Mouse (Mus musculus): ENCODE data around the gene Hrh3. TPM values are rescaled to one million over a fixed set of nuclear protein-coding genes. Genes with fewer than 3 reads are reported as not detected.

The Hrh3 gene
- total RNA-seq, 2 experiments from 2014 or later: not detected

DNA sequence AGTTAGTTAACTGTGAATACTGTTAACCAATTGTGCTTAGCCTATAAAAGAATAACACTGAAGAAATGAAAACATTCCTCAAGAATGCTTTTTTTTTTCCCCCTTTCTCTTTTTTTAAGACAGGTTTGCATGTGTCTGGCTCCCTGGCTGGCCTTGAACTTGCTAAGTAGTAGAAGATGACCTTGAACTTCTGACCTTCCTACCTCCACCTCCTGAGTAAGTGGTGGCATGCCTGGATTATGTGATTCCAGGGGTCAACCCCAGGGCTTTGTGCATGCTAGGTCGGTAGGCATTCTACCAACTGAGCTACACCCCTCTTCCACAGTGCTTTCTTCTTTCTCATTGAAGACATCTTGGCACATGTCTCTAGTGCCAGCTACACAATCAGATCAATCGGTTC is 32.6 kb downstream of the Hrh3 start:
- no peak for DNase-seq (ENCODE audit: low spot score)
- intact Hi-C loops (cut with DNase I): no loop called here

DNA sequence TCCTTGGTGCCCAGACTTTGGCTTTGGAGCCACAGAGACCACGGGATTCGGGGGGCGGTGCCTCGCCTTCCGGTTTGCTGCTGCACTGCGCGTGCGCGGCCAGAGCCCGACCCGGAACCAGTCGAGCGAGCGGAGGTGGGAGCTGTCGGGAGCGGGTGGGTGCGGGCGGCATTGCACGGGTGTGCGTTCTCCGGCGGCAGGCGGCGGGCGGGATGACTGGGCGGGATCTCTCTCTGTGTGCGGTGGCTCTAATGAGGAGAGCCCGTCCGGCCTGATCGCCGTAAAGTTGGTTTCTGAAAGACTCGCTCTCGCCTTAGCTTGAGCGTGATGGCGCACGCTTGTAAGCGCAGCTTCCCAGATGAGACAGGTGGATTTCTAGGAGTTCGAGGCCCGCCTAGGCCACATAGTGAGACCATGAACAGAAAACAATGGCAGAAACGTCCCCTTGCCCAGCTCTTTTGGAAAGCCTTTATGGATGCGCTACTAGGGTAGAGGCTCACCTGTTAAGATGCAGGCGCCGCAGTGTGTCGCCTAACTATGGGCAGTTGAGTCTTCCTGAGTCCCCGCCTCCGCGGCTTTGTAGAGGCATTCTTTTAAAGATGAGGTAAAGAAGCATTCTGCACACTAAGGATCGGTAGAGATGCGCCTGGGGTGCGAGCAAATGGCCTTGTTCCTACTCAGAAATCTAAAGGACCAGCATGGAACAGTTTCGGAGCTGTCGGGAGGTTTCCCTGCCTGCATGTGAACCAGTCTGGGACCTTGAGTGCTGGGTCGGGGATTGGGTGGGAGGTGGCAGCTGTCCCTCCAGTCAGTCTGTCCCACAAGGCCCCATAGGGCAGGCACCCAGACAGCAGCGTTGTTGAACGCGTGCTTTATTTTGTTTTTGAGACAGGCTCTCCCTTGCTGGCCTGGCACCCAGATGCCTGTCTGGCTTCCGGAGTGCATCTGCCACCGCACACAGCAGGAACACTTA is 33.5 kb downstream of the Hrh3 start, which contains the start of gene Mtg2:
Gene Mtg2 (plus strand): TSS at position 108 of the 973 bp plus-strand sequence.
- intact Hi-C loops (cut with DNase I): no loop called here

DNA sequence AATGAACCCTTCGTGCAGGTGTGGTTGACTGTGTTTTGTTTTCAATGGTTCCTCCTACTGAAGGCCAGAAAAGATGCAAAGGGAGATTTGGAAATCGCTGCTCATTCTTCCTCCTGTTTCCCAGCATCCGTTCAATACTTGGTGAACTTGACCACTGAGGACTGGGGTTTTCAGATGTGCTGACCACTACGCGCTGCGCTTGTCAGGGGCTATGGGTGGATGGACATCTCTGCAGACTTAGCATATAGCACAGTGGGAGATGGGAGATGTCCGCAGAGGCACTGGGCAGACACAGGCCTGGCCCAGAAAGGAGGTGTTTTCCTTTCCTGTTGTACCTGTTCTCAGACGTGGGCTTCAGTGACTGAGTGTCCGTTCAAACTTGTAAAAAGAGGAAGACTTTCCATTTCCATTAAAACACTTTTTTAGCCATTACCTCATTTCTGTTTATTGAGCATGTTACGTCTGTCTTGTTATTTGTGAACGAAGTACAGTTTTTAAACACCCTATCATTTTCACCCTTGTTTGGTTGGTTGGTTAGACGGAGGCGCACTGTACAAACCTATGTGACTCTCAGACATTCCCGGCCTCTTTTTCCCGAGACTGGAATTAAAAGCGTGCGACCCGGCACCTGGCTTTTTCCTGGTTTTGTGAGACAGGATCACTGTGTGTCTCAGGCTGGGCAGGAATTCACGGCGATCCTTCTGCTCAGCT is 34.4 kb downstream of the Hrh3 start:
- intact Hi-C loops (cut with DNase I): no loop called here
- DNase-seq (ENCODE audit: low spot score): no peak

More for the DNA sequence above, 33.5 kb downstream of the Hrh3 start, which contains the start of gene Mtg2:
- peak; percentile 89 for DNase-seq (ENCODE audit: low spot score)

DNA sequence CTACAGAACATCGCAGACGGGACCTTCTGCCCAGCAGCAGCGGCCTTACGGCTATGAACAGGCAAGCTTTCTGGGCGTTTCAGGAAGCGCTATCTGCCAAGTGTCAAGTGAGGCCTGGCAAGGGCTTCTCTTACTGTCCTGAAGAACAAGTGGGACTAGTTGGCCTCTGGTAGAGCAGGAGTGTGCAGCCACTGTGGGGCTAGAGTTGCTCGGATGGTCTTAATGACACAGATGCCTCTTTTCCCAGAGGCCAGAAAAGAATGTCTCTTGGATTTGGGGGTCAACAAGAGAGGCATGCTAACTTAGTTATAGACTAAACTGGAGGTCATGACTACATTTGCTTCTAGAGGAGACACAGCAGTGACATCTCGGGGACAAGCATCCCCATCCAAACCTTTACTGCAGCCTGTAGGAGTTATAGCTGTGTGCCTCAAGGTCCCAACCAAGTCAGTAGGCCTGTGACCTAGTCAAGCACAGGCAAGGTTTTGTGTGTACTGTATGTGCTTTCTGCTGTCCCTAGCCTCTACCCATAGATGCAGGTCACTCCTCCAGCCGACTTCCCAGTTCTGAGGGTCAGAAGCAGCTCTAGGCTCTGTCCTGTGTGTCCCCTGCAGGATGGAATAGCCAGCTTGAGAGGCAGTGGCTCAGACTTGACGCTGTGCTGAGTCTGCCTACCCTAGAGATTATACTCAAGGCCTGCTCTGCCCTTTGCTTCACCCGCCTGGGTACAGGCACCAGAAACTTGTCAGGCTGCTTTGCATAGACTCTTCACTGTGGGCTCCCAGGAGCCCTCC is 40.8 kb downstream of the Hrh3 start:
- intact Hi-C loops (cut with DNase I): no loop called here
- no peak for DNase-seq (ENCODE audit: low spot score)

DNA sequence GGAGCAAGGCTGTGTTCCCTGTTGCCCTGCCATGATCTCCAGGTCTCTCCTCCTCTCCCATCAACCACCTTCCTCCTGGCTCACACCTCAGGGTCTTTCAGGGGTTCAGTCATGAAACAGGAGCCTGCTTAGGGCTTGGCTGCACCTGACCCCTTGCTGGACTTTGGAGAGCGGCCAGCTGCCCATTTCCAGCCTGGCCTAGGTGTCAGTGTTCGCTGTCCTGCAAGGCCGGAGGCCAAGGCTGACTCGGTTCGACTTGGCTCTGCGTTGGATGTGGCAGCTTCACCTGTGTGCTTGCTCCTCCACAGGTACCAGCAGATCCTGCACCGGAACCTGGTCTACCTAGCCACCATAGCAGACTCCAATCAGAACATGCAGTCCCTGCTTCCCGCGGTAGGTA is 51.3 kb downstream of the Hrh3 start:
- no peak for DNase-seq (ENCODE audit: low spot score)
- intact Hi-C loops (cut with DNase I): no loop called here

DNA sequence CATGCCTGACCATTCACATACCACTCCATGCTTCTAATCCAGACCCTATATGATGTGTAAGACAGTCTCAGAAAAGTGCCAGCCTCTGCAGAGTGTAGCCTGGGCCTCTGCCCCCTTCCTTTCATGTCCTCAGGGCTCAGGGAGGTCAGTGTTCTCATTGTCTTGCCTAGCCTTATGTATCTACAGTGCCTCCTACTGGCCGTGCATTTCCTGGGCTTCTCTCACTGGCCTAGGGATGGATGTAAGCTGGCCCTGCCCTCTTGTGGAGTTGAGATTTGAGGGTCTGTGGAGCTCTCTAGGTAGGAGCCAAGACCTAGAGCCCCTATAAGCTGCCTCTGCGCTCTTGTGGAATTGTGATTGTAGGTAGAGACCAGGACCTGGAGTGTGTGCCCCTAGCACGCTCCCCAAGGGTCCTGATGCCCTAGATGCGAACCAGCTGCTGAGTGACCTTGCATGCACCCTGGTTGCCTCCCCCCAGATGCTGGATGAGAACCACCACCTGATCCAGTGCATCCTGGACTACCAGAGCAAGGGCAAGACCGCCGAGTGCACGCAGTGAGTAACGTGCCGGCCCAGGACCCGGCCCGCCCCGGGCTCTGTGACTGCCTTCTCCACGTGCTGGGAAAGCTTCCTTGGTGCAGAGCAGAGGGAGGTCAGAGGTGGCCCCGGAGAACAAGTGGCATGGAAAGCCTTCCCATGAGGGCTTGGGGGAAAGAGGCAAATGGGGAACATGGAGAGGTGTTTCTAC is 52.1 kb downstream of the Hrh3 start:
- intact Hi-C loops (cut with DNase I): loop anchor here (1.0 kb wide), 1 partner anchor 136 kb away; no protein-coding TSS in a partner anchor
- DNase-seq (ENCODE audit: low spot score): no peak

DNA sequence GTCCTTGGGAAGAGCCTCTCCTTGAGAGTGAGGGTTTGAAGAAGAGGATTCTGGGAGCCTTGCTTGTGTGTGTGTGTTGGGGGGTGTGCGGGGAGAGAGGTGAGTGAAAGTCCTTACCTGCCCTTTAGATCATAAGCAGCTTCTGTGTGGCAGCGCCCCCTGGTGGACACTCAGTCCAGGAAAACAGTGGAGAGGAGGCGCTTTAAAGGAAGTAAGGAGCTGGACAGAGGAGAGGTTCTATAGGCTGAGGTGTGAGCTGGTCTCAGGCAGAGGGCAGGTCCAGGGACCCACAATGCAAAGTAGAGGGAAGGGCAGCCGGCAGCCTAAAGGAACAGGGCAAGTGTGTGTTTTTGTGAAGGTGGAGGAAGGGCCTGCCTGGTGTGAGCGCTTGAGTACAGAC is 53.3 kb downstream of the Hrh3 start:
- no peak for DNase-seq (ENCODE audit: low spot score)
- intact Hi-C loops (cut with DNase I): loop anchor here (1.0 kb wide), 1 partner anchor 135 kb away; no protein-coding TSS in a partner anchor

Other genes starting within 250 kb of the Hrh3 start
- 10 to 100 TPM; 18.7 to 19.5 TPM for gene Taf4, start 127.8 kb downstream of the Hrh3 start, total RNA-seq (2021)
- gene Lsm14b, start 79.5 kb downstream of the Hrh3 start, total RNA-seq (2021): 10 to 100 TPM; 59.2 to 63.1 TPM
- 100 to 1,000 TPM; 155 to 163 TPM for gene Psma7, start 62.1 kb downstream of the Hrh3 start, total RNA-seq (2021)
- gene Ss18l1, start 62.0 kb downstream of the Hrh3 start, total RNA-seq (2021): 1 to 10 TPM; 2.2 to 2.3 TPM
- 10 to 100 TPM; 23.0 to 27.4 TPM for gene Mtg2, start 33.9 kb downstream of the Hrh3 start, total RNA-seq (2021)
- 10 to 100 TPM; 32.3 to 36.4 TPM for gene Osbpl2, start 14.8 kb upstream of the Hrh3 start, total RNA-seq (2021)
- 10 to 100 TPM; 73.1 to 83.5 TPM for gene Adrm1, start 67.0 kb upstream of the Hrh3 start, total RNA-seq (2021)
- gene Lama5, start 121.4 kb upstream of the Hrh3 start, total RNA-seq (2021): 10 to 100 TPM; 50.3 to 58.2 TPM
- 100 to 1,000 TPM; 471 to 515 TPM for gene Rps21, start 152.9 kb upstream of the Hrh3 start, total RNA-seq (2021)
- 10 to 100 TPM; 13.0 to 13.8 TPM for gene Cables2, start 169.0 kb upstream of the Hrh3 start, total RNA-seq (2021)
- not detected for gene Rbbp8nl, start 185.4 kb upstream of the Hrh3 start, total RNA-seq (2021)
- gene Gata5, start 230.2 kb upstream of the Hrh3 start, total RNA-seq (2021): 1 to 10 TPM in 1 of 2 experiments, under 1 TPM in 1; 0.98 to 1.1 TPM